Mouse (Mus musculus) layer of hippocampus, postnatal 10 days (tissue): Measurements from ENCODE around the gene Xpnpep1. TPM values are rescaled to one million over a fixed set of nuclear protein-coding genes. Genes with fewer than 3 reads are reported as not detected.

Experiments used
- DNase-seq, 2 experiments: peaks; one replicate each; pipeline ENCODE4 v3.0.0; 2021; ENCODE audit warnings: low spot score in 2 of 2
- total RNA-seq, 2 experiments: library from RNA; stranded (reverse); gene quantifications; 2 replicates each; pipeline ENCODE4 v1.2.3; 2021

The Xpnpep1 gene
- total RNA-seq, 2 experiments from 2014 or later = 127 to 128 TPM

- no peak for DNase-seq
Measured at GRCm38 (mm10) chr19:53066531-53066930, 26.5 kb upstream of the Xpnpep1 start.

- no peak for DNase-seq
Measured at GRCm38 (mm10) chr19:53064972-53065361, 25.0 kb upstream of the Xpnpep1 start.

DNA sequence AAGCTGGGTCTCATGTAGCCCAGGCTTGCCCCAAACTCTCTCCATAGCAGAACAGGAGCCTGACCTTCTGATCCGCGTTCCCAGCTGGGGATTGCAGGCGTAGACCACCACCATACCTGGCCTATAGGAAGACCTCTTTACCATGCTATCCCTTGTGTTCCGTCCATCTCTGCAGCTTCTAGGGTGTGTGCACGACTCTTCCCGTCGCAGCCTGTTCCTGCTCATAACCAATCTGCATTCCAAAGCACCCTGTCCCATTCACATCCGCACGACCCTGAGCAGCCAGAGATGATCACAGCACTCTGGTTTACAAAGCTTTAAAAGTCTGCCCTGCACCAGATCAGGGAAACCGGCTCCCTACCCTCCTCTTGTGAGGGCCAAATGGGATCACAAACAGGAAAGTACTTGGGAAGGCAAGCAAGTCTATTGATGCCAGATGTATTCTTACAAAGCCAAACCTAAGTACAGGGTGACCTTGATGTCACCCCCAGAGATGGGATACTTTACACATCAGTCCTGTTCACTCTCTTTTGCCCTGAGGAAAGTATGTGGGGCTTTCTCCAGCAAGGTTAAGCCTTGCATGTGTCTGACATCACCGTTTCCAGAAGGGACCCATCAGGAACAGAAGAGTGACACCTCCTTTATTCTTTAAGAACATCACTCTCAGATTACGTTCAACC lies 24.4 kb upstream of the Xpnpep1 start:
- DNase-seq = no peak

DNA sequence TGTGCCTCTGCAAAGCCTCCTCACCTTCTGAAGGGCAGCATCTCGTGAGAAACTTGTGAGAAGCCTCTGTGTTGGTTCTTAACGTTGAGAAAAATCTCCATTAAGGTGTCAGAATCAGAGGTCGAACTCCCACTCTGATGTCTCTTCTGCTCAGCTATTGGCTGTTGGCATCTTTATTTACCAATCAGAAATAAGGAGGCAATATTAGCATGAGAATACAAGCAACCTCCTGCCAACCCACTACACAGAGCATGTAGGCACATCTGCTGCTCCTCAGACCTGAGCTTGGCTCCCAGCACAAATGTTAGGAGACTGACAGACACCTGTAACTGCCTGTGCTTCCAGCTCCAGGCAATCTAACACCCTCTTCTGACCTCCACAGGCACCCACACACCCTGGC lies 22.0 kb upstream of the Xpnpep1 start:
- no peak for DNase-seq

DNA sequence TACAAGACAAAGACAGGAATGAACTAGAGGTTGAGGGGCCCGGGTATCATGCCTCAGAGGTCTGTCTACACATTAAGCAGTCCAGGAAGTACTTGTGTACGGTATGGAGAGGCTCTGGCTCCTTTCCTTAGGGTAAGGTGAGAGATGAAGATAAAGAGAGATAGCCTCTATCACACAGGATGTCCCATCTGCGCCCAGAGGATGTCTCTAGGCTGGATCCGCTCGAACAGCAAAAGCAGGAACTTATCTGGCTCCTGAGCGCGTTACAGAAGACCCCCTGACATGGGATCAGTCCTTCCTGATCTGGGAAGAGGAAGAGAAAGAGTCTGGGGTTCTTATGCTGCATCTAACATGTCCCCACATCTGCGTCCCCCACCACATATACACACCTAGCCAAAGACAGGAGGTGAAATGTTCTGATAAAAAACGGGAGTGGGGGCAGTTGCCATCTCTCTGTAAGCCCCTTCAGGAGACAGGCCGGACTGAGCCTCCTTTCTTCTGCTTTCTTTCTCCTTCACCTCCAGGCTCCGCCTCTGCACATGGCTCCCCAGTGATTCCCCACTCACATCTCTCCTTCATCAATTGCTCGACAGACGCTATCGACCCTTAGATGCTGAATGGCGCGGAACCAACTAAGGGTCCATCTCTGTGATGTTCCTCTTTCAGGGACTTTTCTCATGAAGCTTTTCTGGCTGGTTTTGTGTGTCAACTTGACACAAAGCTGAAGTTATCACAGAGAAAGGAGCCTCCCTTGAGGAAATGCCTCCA lies 19.5 kb upstream of the Xpnpep1 start:
- no peak for DNase-seq

DNA sequence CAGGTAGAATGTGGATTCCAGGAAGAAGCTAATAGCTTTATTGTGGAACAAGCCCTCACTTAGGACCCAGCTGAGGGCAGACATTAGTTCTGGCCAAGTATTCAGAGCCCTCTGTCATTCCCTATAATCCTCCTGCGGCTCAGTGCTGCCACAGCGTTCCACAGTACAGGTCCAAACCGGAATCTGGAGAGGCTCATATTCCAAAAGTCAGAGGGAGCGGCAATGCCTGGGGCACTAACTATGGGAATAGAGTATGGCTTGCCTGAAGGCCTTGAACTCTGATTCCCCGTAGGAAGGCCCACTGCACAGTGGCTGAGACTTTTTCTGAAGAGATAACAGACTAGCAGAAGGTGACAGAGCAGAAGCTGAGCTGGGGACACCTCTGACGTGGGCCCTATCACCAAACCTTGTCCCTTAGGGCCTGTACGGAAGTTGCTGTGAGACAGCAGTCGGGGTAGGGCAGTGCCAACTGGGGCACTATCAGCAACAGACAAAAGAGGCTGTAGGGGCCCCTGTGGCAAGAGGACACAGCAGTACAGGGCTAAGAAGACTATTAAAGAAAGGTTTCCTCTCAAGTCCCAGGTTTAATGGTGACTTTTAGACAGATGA lies 18.8 kb upstream of the Xpnpep1 start:
- DNase-seq = no peak

- no peak for DNase-seq
Measured at GRCm38 (mm10) chr19:53057980-53058725, 18.1 kb upstream of the Xpnpep1 start.

DNA sequence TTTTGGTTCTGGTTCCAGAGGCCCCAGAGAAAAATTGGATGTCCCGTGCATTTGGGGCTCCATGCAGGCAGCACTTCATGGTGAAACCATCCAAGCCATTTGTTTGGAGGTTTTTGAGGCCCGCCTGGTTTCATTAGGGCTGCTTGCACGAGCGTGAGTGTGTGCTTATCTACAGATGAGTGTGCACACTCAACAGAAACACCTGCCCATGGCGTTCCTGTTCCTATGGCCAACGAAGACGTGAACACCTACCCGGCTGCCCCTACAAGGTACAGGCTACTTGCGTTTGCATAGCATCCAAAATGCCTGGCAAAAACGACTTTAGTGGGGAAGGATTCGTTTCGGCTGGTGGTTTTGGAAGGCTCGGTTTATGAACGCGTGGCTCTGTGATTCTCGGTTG lies 13.3 kb upstream of the Xpnpep1 start:
- DNase-seq = no peak

- no peak for DNase-seq
Measured at GRCm38 (mm10) chr19:53052031-53052670, 12.1 kb upstream of the Xpnpep1 start.

- DNase-seq = peak in 1 of 2 experiments; percentile 39
Measured at GRCm38 (mm10) chr19:53051288-53051985, 11.4 kb upstream of the Xpnpep1 start.

DNA sequence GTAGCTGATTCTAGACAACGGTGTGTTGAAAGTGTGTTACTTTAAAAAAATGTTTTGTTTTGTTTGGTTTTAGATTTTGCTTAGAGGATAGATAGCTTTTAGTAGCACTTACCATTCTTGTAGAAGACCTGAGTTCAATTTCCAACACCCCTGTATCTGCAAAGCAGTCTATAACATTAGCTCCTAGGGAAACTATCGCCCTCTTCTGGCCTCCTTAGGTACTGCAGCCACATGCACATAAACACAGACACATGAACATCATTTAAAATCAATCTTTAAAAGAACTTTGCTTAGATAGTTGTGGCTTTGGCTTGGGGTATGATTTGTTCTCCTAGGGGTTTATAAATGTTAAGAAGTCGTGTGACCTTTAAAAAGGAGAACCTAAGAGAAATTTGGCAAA lies 10.1 kb upstream of the Xpnpep1 start:
- no peak for DNase-seq

GRCm38 (mm10) chr19:53047208-53047607 lies 7.2 kb upstream of the Xpnpep1 start:
- DNase-seq = no peak

DNA sequence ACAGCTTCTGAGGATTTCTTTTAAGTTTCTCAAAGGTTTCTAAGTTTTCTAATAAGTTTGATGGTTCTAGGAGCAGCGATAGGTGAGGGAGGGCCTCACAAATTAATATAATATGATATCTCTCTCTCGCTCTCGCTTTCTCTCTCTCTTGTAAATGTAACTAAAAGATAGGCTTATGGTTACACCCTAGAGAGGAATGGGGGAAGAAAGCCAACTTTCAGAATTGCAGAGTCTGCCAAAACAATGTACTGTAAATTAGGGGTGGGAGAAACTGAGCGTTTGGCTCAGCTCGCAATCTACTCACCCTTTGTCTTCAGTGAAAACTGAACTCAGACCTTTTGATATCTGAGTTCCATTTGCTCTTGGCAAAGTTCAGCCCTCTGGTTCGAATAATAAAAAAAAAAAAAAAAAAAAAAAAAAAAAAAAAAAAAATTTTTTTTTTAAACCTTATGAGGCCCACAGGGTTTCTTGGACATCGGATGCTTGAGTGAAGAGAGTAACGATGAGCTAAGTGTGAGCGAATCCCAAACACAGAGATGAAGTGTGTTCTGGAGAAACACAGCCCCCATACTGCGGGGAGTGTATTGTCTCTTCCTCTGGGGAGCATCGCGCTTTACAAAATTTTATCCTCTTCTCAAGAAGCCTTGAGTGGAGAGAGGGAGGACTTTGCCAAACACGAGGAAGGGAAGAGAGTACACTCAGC lies 3.6 kb upstream of the Xpnpep1 start:
- no peak for DNase-seq

DNA sequence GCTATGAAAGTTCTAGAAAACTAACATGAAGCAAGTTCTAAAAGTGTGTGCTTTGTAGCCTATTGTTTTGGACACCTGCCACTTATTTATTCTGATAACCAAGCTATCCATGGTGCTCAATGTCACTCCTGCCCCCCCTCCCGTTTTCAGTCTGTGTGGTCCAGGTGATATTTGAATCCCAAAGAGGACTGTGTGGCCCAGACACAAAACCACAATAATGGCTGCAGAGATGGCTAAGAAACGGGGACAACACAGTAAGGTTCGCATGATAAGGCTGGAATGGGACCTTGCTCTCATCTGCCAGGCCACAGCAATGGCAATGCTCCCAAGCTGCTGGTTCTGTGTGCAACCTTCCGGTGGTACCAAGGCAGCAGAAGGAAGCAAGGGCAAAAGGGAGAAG lies 1.6 kb upstream of the Xpnpep1 start:
- DNase-seq = no peak

- DNase-seq = no peak
Measured at GRCm38 (mm10) chr19:53041133-53041510, 1.1 kb upstream of the Xpnpep1 start.

GRCm38 (mm10) chr19:53039090-53039489 lies 924 bp downstream of the Xpnpep1 start:
- DNase-seq = no peak

- peak; percentile 97 to 98 for DNase-seq
Measured at GRCm38 (mm10) chr19:53038435-53038938, 1.5 kb downstream of the Xpnpep1 start.

DNA sequence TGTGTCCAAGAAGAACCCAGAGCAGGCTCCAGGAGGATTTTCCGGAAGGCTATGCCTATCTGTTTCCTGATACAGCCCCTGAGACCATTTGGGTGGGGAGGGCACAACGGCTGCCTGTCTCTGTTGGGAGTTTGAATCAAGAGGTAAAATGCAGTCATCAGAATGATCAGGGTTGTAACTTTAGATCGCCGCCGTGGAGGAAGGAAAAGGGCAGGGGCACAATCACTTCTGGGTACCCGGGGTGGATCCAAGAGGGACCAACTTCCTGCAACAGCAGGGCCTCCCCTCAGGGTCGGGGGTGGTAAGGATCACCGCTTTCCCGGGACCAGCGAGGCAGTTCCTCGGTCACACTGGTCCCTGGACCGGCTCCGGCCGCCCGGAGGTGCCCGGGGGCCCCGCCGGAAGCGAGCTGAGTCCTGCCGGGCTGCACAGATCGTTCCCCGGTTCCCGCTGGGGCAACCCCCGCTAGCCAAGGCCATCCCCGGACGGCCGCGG lies 2.0 kb downstream of the Xpnpep1 start:
- DNase-seq = no peak

DNA sequence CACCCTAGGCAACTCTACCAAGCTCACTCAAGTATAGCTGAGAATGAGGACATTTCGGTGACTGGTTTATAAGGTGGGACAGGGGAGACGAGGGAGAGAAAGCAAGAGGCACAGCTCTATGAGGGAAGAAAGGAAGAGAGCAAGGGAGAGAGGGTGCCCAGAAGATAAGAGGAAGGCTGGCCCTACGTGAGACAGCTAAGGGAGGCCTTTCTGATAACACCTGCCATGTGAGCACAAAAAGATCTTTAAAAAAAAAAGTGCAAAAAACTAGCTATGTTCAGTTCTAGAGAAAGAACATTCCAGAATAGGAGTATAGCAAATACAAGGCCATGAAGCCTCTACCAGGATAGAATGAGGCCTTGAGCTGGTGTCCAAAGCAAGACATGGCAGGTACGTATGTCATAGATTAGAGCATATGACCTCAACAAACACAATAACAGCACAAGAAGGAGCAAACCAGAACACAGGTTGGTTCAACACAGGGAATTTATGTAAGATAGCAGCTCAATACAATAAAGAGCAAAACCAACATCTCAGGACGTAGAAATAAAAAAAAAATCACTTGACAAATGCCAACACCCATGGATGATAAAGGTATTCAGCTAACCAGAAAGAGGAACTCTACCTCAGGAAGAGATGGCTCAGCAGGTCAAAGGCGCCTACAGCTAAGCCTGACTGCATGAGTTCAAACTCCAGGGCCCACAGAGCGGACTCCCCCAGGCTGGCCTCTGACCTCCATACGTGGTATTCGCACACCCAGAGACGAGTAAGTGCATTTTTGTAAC lies 6.7 kb downstream of the Xpnpep1 start:
- DNase-seq = no peak
